9 mouse cellular contexts compared by ENCODE assay signal in the genomic region with DNA sequence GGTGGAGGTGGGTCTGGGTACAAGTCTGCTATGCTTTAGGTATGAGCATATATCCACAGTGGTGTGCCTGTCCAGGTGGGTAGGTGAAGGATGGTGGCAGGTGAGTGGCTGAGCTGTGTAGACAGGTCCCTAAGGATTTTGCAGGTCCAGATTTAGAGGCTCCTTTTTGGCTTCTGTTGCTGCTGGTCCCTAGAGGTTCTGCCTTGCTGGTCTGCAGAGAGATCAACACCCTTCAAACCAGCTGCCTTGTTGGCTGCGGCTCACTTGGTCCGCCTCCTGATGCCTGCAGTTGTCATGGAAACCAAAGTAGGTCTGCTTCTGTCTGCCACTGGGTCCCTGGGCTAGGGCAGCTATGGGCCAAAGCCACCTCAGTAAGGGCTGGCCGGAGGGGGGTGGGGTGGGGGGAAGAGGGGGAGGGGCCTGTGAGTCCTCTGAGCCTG. TPM values are rescaled to one million over a fixed set of nuclear protein-coding genes. Genes with fewer than 3 reads are reported as not detected.
DNase-seq lines count a peak whose midpoint lies in the region; ATAC-seq and TF ChIP-seq lines count a peak whose summit lies in the region.
"Had no signal": no experiment of that assay in that cellular context is flagged by ENCODE, and none has a peak within 500 bp of the region (broad histone marks: within the 10 kb centered on the region; RNA-seq: fewer than 3 reads in every experiment).

No protein-coding gene starts in this region.

- 11% methylated on average over 3 of the region's 3 CpGs for WGBS in intestine, embryonic 14.5 days
- WGBS in intestine, postnatal 0 days: 14% methylated on average over 3 of the region's 3 CpGs
- WGBS in limb, embryonic 13.5 days: 5% methylated on average over 3 of the region's 3 CpGs
- WGBS in heart, adult 2 months: 31% methylated on average over 3 of the region's 3 CpGs

- intact Hi-C loops in heart, adult 2 months (cut with DNase I): no loop called here

- no peak overlapping the region for H3K4me3 ChIP-seq in intestine, embryonic 14.5 days (ENCODE audit: low read depth, low read length)
- H3K4me3 ChIP-seq in intestine, postnatal 0 days (ENCODE audit: low read depth, low read length): no peak overlapping the region
- H3K4me3 ChIP-seq in limb, embryonic 13.5 days: no peak overlapping the region
- H3K4me3 ChIP-seq in heart, adult 2 months: no peak overlapping the region

- H3K79me2 ChIP-seq in heart, adult 2 months (replicated peaks; ENCODE audit: control insufficient read depth, insufficient read depth, low read length): no peaks in the 10 kb centered on the region

- no peak overlapping the region for H3K9ac ChIP-seq in intestine, embryonic 14.5 days (ENCODE audit: low read length)
- H3K9ac ChIP-seq in intestine, postnatal 0 days (ENCODE audit: low read depth, low read length): no peak overlapping the region
- no peak overlapping the region for H3K9ac ChIP-seq in limb, embryonic 13.5 days
- no peak overlapping the region for H3K9ac ChIP-seq in heart, adult 2 months (ENCODE audit: low read depth, low read length)

- no peak for TF ChIP-seq EP300 in heart, adult 2 months (IDR thresholded peaks at IDR 0.05; ENCODE audit: insufficient read depth, low read depth, low read length)

- H3K36me3 ChIP-seq in intestine, embryonic 14.5 days (ENCODE audit: control insufficient read depth, insufficient read depth, low read length): no peaks in the 10 kb centered on the region
- H3K36me3 ChIP-seq in intestine, postnatal 0 days (ENCODE audit: control insufficient read depth, insufficient read depth): no peaks in the 10 kb centered on the region
- H3K36me3 ChIP-seq in limb, embryonic 13.5 days: no peaks in the 10 kb centered on the region
- H3K36me3 ChIP-seq in heart, adult 2 months (ENCODE audit: control insufficient read depth, insufficient read depth, low read length): no peaks in the 10 kb centered on the region

- 0 out of 2 replicates have a peak, but pooled peaks have one; percentile 23 for ATAC-seq in intestine, embryonic 14.5 days (replicated peaks; ENCODE audit: low FRiP score, low TSS enrichment, low read depth)
- ATAC-seq in intestine, postnatal 0 days: no peak
- peak; percentile 51; the same call in 1 of the 2 replicates for ATAC-seq in limb, embryonic 13.5 days (ENCODE audit: low FRiP score, low read depth)

- H3K4me2 ChIP-seq in intestine, embryonic 14.5 days (ENCODE audit: low read length): no peak overlapping the region
- no peak overlapping the region for H3K4me2 ChIP-seq in intestine, postnatal 0 days (replicated peaks; ENCODE audit: low read depth)
- no peak overlapping the region for H3K4me2 ChIP-seq in limb, embryonic 13.5 days (replicated peaks)

- no peaks in the 10 kb centered on the region for H3K9me3 ChIP-seq in intestine, embryonic 14.5 days (ENCODE audit: control insufficient read depth, low read length)
- H3K9me3 ChIP-seq in intestine, postnatal 0 days (ENCODE audit: control insufficient read depth): no peaks in the 10 kb centered on the region
- H3K9me3 ChIP-seq in limb, embryonic 13.5 days: no peaks in the 10 kb centered on the region

- H3K27ac ChIP-seq in intestine, embryonic 14.5 days (ENCODE audit: low read depth): no peak overlapping the region
- no peak overlapping the region for H3K27ac ChIP-seq in intestine, postnatal 0 days (ENCODE audit: low read depth, low read length)
- no peak overlapping the region for H3K27ac ChIP-seq in limb, embryonic 13.5 days
- no peak overlapping the region for H3K27ac ChIP-seq in heart, adult 2 months

- no peak for TF ChIP-seq POLR2A in heart, adult 2 months (IDR thresholded peaks at IDR 0.05; ENCODE audit: insufficient read depth, low read depth, low read length)

- no peak for DNase-seq in intestine, embryonic 14.5 days (ENCODE audit: low spot score)
- peak; percentile 84 for DNase-seq in brain, adult 2 months (ENCODE audit: low read depth, low spot score)
- peak; percentile 62 for DNase-seq in forelimb bud, embryonic 11.5 days (ENCODE audit: low read depth, low spot score)
- no peak for DNase-seq in spleen, adult 18-20 months
- DNase-seq in heart, adult 2 months: no peak
- no peak for DNase-seq in thymus, postnatal 10 days (ENCODE audit: low spot score in 2 of 2)

- 0 out of 2 replicates have a peak, but pooled peaks cover 3% of the 10 kb centered on the region for H3K27me3 ChIP-seq in intestine, embryonic 14.5 days (replicated peaks; ENCODE audit: control insufficient read depth, insufficient read depth, low read length)
- H3K27me3 ChIP-seq in intestine, postnatal 0 days (replicated peaks; ENCODE audit: control insufficient read depth, insufficient read depth, low read length): 0 out of 2 replicates have a peak, but pooled peaks cover 6% of the 10 kb centered on the region
- peaks cover 24% of the 10 kb centered on the region for H3K27me3 ChIP-seq in limb, embryonic 13.5 days
- H3K27me3 ChIP-seq in heart, adult 2 months (ENCODE audit: control insufficient read depth, insufficient read depth, low read length): no peaks in the 10 kb centered on the region

- H3K4me1 ChIP-seq in intestine, embryonic 14.5 days (replicated peaks; ENCODE audit: control insufficient read depth, insufficient read depth, low read length): no peaks in the 10 kb centered on the region
- H3K4me1 ChIP-seq in intestine, postnatal 0 days (replicated peaks; ENCODE audit: control insufficient read depth, insufficient read depth, low read length): no peaks in the 10 kb centered on the region
- peaks cover 12% of the 10 kb centered on the region for H3K4me1 ChIP-seq in limb, embryonic 13.5 days
- H3K4me1 ChIP-seq in heart, adult 2 months (ENCODE audit: control insufficient read depth, insufficient read depth, low read length): no peaks in the 10 kb centered on the region

- no peak for TF ChIP-seq CTCF in intestine, postnatal 0 days (IDR thresholded peaks at IDR 0.05; ENCODE audit: low read depth)
- no peak for TF ChIP-seq CTCF in heart, adult 2 months (IDR thresholded peaks at IDR 0.05)

RNA-seq across cellular contexts. Expression of a gene that starts 18.1 kb away (rescaled TPM):
- not detected in 2 replicates for polyA plus RNA-seq in intestine, embryonic 14.5 days (2014; fragmentation: Nextera tagmentation; extraction: Ambion mirVana)
- polyA plus RNA-seq in intestine, postnatal 0 days (2015; fragmentation: Nextera tagmentation; extraction: Ambion mirVana): not detected in 2 replicates
- polyA plus RNA-seq in limb, embryonic 13.5 days (2015; fragmentation: Nextera tagmentation; extraction: Ambion mirVana): 0.09 TPM in 1 of 2 replicates, not detected in the other
- total RNA-seq in heart, adult 2 months (2021): not detected
- 0.04 TPM in 1 of 2 replicates, not detected in the other for polyA plus RNA-seq in heart, adult 2 months (2012; rRNA removed)
- total RNA-seq: layer of hippocampus, postnatal 10 days had no signal

RNA-seq across cellular contexts. Expression of a gene that starts 55.1 kb away (rescaled TPM):
- polyA plus RNA-seq in intestine, embryonic 14.5 days (2014; fragmentation: Nextera tagmentation; extraction: Ambion mirVana): 25.1 and 25.2 TPM in 2 replicates
- 6.4 and 8.0 TPM in 2 replicates for polyA plus RNA-seq in intestine, postnatal 0 days (2015; fragmentation: Nextera tagmentation; extraction: Ambion mirVana)
- 30.1 and 30.2 TPM in 2 replicates for polyA plus RNA-seq in limb, embryonic 13.5 days (2015; fragmentation: Nextera tagmentation; extraction: Ambion mirVana)
- total RNA-seq in heart, adult 2 months (2021): 1 to 10 TPM; 7.1 to 7.4 TPM
- 5.6 and 6.1 TPM in 2 replicates for polyA plus RNA-seq in heart, adult 2 months (2012; rRNA removed)

Comparison
In these comparisons a context has a peak if more than half of its experiments do, and no peak if none do; other contexts are left out.
1. DNase-seq: peak in brain, adult 2 months (single experiment) and forelimb bud, embryonic 11.5 days (single experiment); none in intestine, embryonic 14.5 days (single experiment), spleen, adult 18-20 months (0 of 2), heart, adult 2 months (0 of 2) and thymus, postnatal 10 days (0 of 2).